Mouse (Mus musculus): ENCODE results near the gene Rplp1. TPM values are rescaled to one million over a fixed set of nuclear protein-coding genes. Genes with fewer than 3 reads are reported as not detected.

Rplp1 gene
- polyA plus RNA-seq, 1 experiment from 2014 or later = 942 TPM

Other genes starting within 250 kb of the Rplp1 start
- 20.4 and 21.6 TPM in 2 replicates for gene Kif23, start 32.2 kb upstream of the Rplp1 start, polyA plus RNA-seq (2015; fragmentation: Nextera tagmentation; extraction: Ambion mirVana)
- 0.18 and 0.26 TPM in 2 replicates for gene Paqr5, start 112.3 kb upstream of the Rplp1 start, polyA plus RNA-seq (2015; fragmentation: Nextera tagmentation; extraction: Ambion mirVana)
- gene Glce, start 208.1 kb upstream of the Rplp1 start, polyA plus RNA-seq (2015; fragmentation: Nextera tagmentation; extraction: Ambion mirVana) = 18.9 and 23.0 TPM in 2 replicates

All from hindbrain, embryonic 15.5 days (tissue).